Mouse (Mus musculus) T-cell, adult 2 months (primary cell): ENCODE measurements around the gene Ucn.

Experiments
- DNase-seq: peaks from one replicate; pipeline ENCODE4 v3.0.0; 2022; ENCODE audit warnings: low spot score

Ucn gene

GRCm38 (mm10) chr5:31138241-31138967, at the start of gene Ucn:
TSS of gene Ucn (minus strand) at chr5:31138829.
- DNase-seq, result no peak

- no peak for DNase-seq
Observed at GRCm38 (mm10) chr5:31183678-31184077, 45.0 kb upstream of the Ucn start.

GRCm38 (mm10) chr5:31181183-31181770, 42.6 kb upstream of the Ucn start:
- DNase-seq, result no peak

GRCm38 (mm10) chr5:31179766-31180630, 41.4 kb upstream of the Ucn start, which contains the start of the genes Gm29609 and Gtf3c2:
TSS of gene Gm29609 (minus strand) at chr5:31179911.
TSS of gene Gtf3c2 (minus strand) at chr5:31180144.
- DNase-seq, result peak; percentile 98

GRCm38 (mm10) chr5:31179301-31179765, 40.7 kb upstream of the Ucn start:
- DNase-seq, result no peak

GRCm38 (mm10) chr5:31168630-31169029, 30.0 kb upstream of the Ucn start:
- DNase-seq, result no peak

GRCm38 (mm10) chr5:31164878-31165277, 26.2 kb upstream of the Ucn start:
- DNase-seq, result no peak

GRCm38 (mm10) chr5:31162462-31162861, 23.8 kb upstream of the Ucn start:
- no peak for DNase-seq

GRCm38 (mm10) chr5:31154152-31154553, 15.5 kb upstream of the Ucn start, which contains the start of gene Mpv17:
TSS of gene Mpv17 (minus strand) at chr5:31154251.
- peak; percentile 70 for DNase-seq

GRCm38 (mm10) chr5:31153516-31154151, 15.0 kb upstream of the Ucn start:
- DNase-seq, result no peak

GRCm38 (mm10) chr5:31151746-31152145, 13.1 kb upstream of the Ucn start:
- DNase-seq, result no peak

GRCm38 (mm10) chr5:31149781-31150180, 11.2 kb upstream of the Ucn start:
- no peak for DNase-seq

GRCm38 (mm10) chr5:31138968-31139425, 368 bp upstream of the Ucn start:
- no peak for DNase-seq

GRCm38 (mm10) chr5:31137658-31138057, 971 bp downstream of the Ucn start:
- DNase-seq, result no peak

- no peak for DNase-seq
Observed at GRCm38 (mm10) chr5:31136730-31137424, 1.8 kb downstream of the Ucn start.

- no peak for DNase-seq
Observed at GRCm38 (mm10) chr5:31126050-31126449, 12.6 kb downstream of the Ucn start.

- no peak for DNase-seq
Observed at GRCm38 (mm10) chr5:31123481-31123880, 15.1 kb downstream of the Ucn start.

GRCm38 (mm10) chr5:31121111-31121510, 17.5 kb downstream of the Ucn start:
- DNase-seq, result no peak

GRCm38 (mm10) chr5:31116912-31117311, 21.7 kb downstream of the Ucn start:
- no peak for DNase-seq

GRCm38 (mm10) chr5:31116354-31116753, 22.3 kb downstream of the Ucn start, which contains the start of gene Trim54:
TSS of gene Trim54 (plus strand) at chr5:31116712.
- no peak for DNase-seq

GRCm38 (mm10) chr5:31110781-31111180, 27.8 kb downstream of the Ucn start:
- DNase-seq, result peak; percentile 16
